Mouse (Mus musculus): ENCODE results near the gene Gm21828. TPM values are rescaled to one million over a fixed set of nuclear protein-coding genes. Genes with fewer than 3 reads are reported as not detected.
"Not testable (repeated sequence)": the region's sequence is repeated elsewhere in the genome, so short reads cannot be mapped to it uniquely, and the experiment has no call there.

The Gm21828 gene
- not detected in 2 replicates for polyA plus RNA-seq (2015; fragmentation: Nextera tagmentation; extraction: Ambion mirVana)

GRCm38 (mm10) chrY:13223828-13224227 is at the start of gene Gm21828:
Gene Gm21828, minus strand, starts transcription at chrY:13223928.
- not testable (repeated sequence) for H3K4me1 ChIP-seq (ENCODE audit: control insufficient read depth, insufficient read depth, low read length); H3K4me2 ChIP-seq (ENCODE audit: low read depth, low read length); H3K9me3 ChIP-seq (replicated peaks; ENCODE audit: control insufficient read depth, low read length); H3K36me3 ChIP-seq (ENCODE audit: control insufficient read depth, insufficient read depth, low read length); H3K9ac ChIP-seq (ENCODE audit: low read length); H3K27ac ChIP-seq (ENCODE audit: low read length); H3K27me3 ChIP-seq (ENCODE audit: control insufficient read depth, insufficient read depth, low read length); ATAC-seq (ENCODE audit: insufficient read depth, low FRiP score); H3K4me3 ChIP-seq (replicated peaks; ENCODE audit: low read length)
- no CpG with 5 or more reads among the region's 3 CpGs for WGBS

GRCm38 (mm10) chrY:13252091-13252490 is 28.4 kb upstream of the Gm21828 start, which contains the start of the genes Gm21440 and Gm21454:
Gene Gm21440, plus strand, starts transcription at chrY:13252391.
Gene Gm21454, plus strand, starts transcription at chrY:13252442.
- H3K9me3 ChIP-seq (replicated peaks; ENCODE audit: control insufficient read depth, low read length); H3K27me3 ChIP-seq (ENCODE audit: control insufficient read depth, insufficient read depth, low read length); ATAC-seq (ENCODE audit: insufficient read depth, low FRiP score); H3K4me2 ChIP-seq (ENCODE audit: low read depth, low read length); H3K9ac ChIP-seq (ENCODE audit: low read length); H3K4me3 ChIP-seq (replicated peaks; ENCODE audit: low read length); H3K4me1 ChIP-seq (ENCODE audit: control insufficient read depth, insufficient read depth, low read length); H3K27ac ChIP-seq (ENCODE audit: low read length); H3K36me3 ChIP-seq (ENCODE audit: control insufficient read depth, insufficient read depth, low read length): not testable (repeated sequence)

Other genes with a start within 250 kb of the Gm21828 start
- not detected in 2 replicates for gene Gm20807, start 181.0 kb downstream of the Gm21828 start, polyA plus RNA-seq (2015; fragmentation: Nextera tagmentation; extraction: Ambion mirVana)
- not detected in 2 replicates for gene Gm21891, start 90.4 kb downstream of the Gm21828 start, polyA plus RNA-seq (2015; fragmentation: Nextera tagmentation; extraction: Ambion mirVana)
- not detected in 2 replicates for gene Gm21425, start 62.0 kb downstream of the Gm21828 start, polyA plus RNA-seq (2015; fragmentation: Nextera tagmentation; extraction: Ambion mirVana)
- not detected in 2 replicates for gene Gm21440, start 28.5 kb upstream of the Gm21828 start, polyA plus RNA-seq (2015; fragmentation: Nextera tagmentation; extraction: Ambion mirVana)
- gene Gm21454, start 28.5 kb upstream of the Gm21828 start, polyA plus RNA-seq (2015; fragmentation: Nextera tagmentation; extraction: Ambion mirVana) = not detected in 2 replicates
- gene Gm21725, start 125.1 kb upstream of the Gm21828 start, polyA plus RNA-seq (2015; fragmentation: Nextera tagmentation; extraction: Ambion mirVana) = not detected in 2 replicates
- gene Gm21866, start 241.7 kb upstream of the Gm21828 start, polyA plus RNA-seq (2015; fragmentation: Nextera tagmentation; extraction: Ambion mirVana) = not detected in 2 replicates